Mouse (Mus musculus): ENCODE results near the gene Gm8369. TPM values are rescaled to one million over a fixed set of nuclear protein-coding genes. Genes with fewer than 3 reads are reported as not detected.
"Not testable (repeated sequence)": the region's sequence is repeated elsewhere in the genome, so short reads cannot be mapped to it uniquely, and the experiment has no call there.

Gene Gm8369
- total and polyA plus RNA-seq, 2 experiments from 2014 or later: not detected

GRCm38 (mm10) chr19:11485266-11485665 lies 472 bp upstream of the Gm8369 start:
- DNase-seq (ENCODE audit: low spot score): no peak
- TF ChIP-seq CTCF (IDR thresholded peaks at IDR 0.05): no peak
- Histone ChIP-seq H3K27me3 (ENCODE audit: insufficient read depth, low read length) (no peaks in the 10 kb centered on the region), H3K9me3 (ENCODE audit: low read length) (no peaks in the 10 kb centered on the region), H3K4me1 (ENCODE audit: insufficient read depth, low read length) (no peaks in the 10 kb centered on the region), H3K36me3 (ENCODE audit: insufficient read depth, low read length) (no peaks in the 10 kb centered on the region), H3K27ac (ENCODE audit: low read depth, low read length) (no peak overlapping the region), H3K4me3 (ENCODE audit: low read depth, low read length) (no peak overlapping the region), H3K4me2 (ENCODE audit: low read depth, low read length, poor library complexity, severe bottlenecking) (no peak overlapping the region), H3K9ac (replicated peaks; ENCODE audit: low read length, poor library complexity, severe bottlenecking) (no peak overlapping the region)
- 89% methylated on average over 3 of the region's 3 CpGs for WGBS
- no peak for ATAC-seq (ENCODE audit: low FRiP score)

GRCm38 (mm10) chr19:11486599-11486998 lies 861 bp downstream of the Gm8369 start:
- no peak for TF ChIP-seq CTCF (IDR thresholded peaks at IDR 0.05)
- no peaks in the 10 kb centered on the region for H3K9me3 ChIP-seq (ENCODE audit: low read length)
- H3K4me2 ChIP-seq (ENCODE audit: low read depth, low read length, poor library complexity, severe bottlenecking): no peak overlapping the region
- WGBS: 85% methylated on average over 1 of the region's 1 CpGs
- H3K27me3 ChIP-seq (ENCODE audit: insufficient read depth, low read length): no peaks in the 10 kb centered on the region
- H3K9ac ChIP-seq (replicated peaks; ENCODE audit: low read length, poor library complexity, severe bottlenecking): no peak overlapping the region
- H3K4me3 ChIP-seq (ENCODE audit: low read depth, low read length): no peak overlapping the region
- H3K27ac ChIP-seq (ENCODE audit: low read depth, low read length): no peak overlapping the region
- H3K36me3 ChIP-seq (ENCODE audit: insufficient read depth, low read length): no peaks in the 10 kb centered on the region
- DNase-seq (ENCODE audit: low spot score): no peak
- no peaks in the 10 kb centered on the region for H3K4me1 ChIP-seq (ENCODE audit: insufficient read depth, low read length)
- ATAC-seq (ENCODE audit: low FRiP score): no peak

- ATAC-seq (ENCODE audit: low FRiP score) (no peak), DNase-seq (ENCODE audit: low spot score) (no peak)
- TF ChIP-seq CTCF (IDR thresholded peaks at IDR 0.05): no peak
- Histone ChIP-seq H3K27me3 (ENCODE audit: insufficient read depth, low read length) (no peaks in the 10 kb centered on the region), H3K27ac (ENCODE audit: low read depth, low read length) (no peak overlapping the region), H3K36me3 (ENCODE audit: insufficient read depth, low read length) (no peaks in the 10 kb centered on the region), H3K4me1 (ENCODE audit: insufficient read depth, low read length) (no peaks in the 10 kb centered on the region), H3K9me3 (ENCODE audit: low read length) (no peaks in the 10 kb centered on the region), H3K9ac (replicated peaks; ENCODE audit: low read length, poor library complexity, severe bottlenecking) (no peak overlapping the region), H3K4me2 (ENCODE audit: low read depth, low read length, poor library complexity, severe bottlenecking) (no peak overlapping the region), H3K4me3 (ENCODE audit: low read depth, low read length) (no peak overlapping the region)
- WGBS: 73% methylated on average over 4 of the region's 4 CpGs
These were observed 5.9 kb downstream of the Gm8369 start for GRCm38 (mm10) chr19:11491406-11492189.

GRCm38 (mm10) chr19:11492671-11493070 lies 6.9 kb downstream of the Gm8369 start:
- H3K4me2 ChIP-seq (ENCODE audit: low read depth, low read length, poor library complexity, severe bottlenecking): no peak overlapping the region
- no peaks in the 10 kb centered on the region for H3K36me3 ChIP-seq (ENCODE audit: insufficient read depth, low read length)
- no peak overlapping the region for H3K4me3 ChIP-seq (ENCODE audit: low read depth, low read length)
- ATAC-seq (ENCODE audit: low FRiP score) (no peak), DNase-seq (ENCODE audit: low spot score) (no peak)
- no peak overlapping the region for H3K9ac ChIP-seq (replicated peaks; ENCODE audit: low read length, poor library complexity, severe bottlenecking)
- H3K9me3 ChIP-seq (ENCODE audit: low read length): no peaks in the 10 kb centered on the region
- TF ChIP-seq CTCF (IDR thresholded peaks at IDR 0.05): no peak
- WGBS: 76% methylated on average over 1 of the region's 1 CpGs
- no peaks in the 10 kb centered on the region for H3K27me3 ChIP-seq (ENCODE audit: insufficient read depth, low read length)
- H3K4me1 ChIP-seq (ENCODE audit: insufficient read depth, low read length): no peaks in the 10 kb centered on the region
- H3K27ac ChIP-seq (ENCODE audit: low read depth, low read length): no peak overlapping the region

GRCm38 (mm10) chr19:11494519-11494918 lies 8.8 kb downstream of the Gm8369 start:
- WGBS: 91% methylated on average over 3 of the region's 3 CpGs
- DNase-seq (ENCODE audit: low spot score) (no peak), ATAC-seq (ENCODE audit: low FRiP score) (no peak)
- Histone ChIP-seq H3K9me3 (ENCODE audit: low read length) (no peaks in the 10 kb centered on the region), H3K9ac (replicated peaks; ENCODE audit: low read length, poor library complexity, severe bottlenecking) (no peak overlapping the region), H3K27ac (ENCODE audit: low read depth, low read length) (no peak overlapping the region), H3K36me3 (ENCODE audit: insufficient read depth, low read length) (no peaks in the 10 kb centered on the region), H3K4me1 (ENCODE audit: insufficient read depth, low read length) (no peaks in the 10 kb centered on the region), H3K4me3 (ENCODE audit: low read depth, low read length) (no peak overlapping the region), H3K27me3 (ENCODE audit: insufficient read depth, low read length) (no peaks in the 10 kb centered on the region), H3K4me2 (ENCODE audit: low read depth, low read length, poor library complexity, severe bottlenecking) (no peak overlapping the region)
- no peak for TF ChIP-seq CTCF (IDR thresholded peaks at IDR 0.05)

GRCm38 (mm10) chr19:11496361-11496760 lies 10.6 kb downstream of the Gm8369 start:
- Histone ChIP-seq H3K27ac (ENCODE audit: low read depth, low read length) (no peak overlapping the region), H3K4me1 (ENCODE audit: insufficient read depth, low read length) (no peaks in the 10 kb centered on the region), H3K4me3 (ENCODE audit: low read depth, low read length) (no peak overlapping the region), H3K27me3 (ENCODE audit: insufficient read depth, low read length) (no peaks in the 10 kb centered on the region), H3K4me2 (ENCODE audit: low read depth, low read length, poor library complexity, severe bottlenecking) (no peak overlapping the region), H3K36me3 (ENCODE audit: insufficient read depth, low read length) (no peaks in the 10 kb centered on the region), H3K9me3 (ENCODE audit: low read length) (no peaks in the 10 kb centered on the region), H3K9ac (replicated peaks; ENCODE audit: low read length, poor library complexity, severe bottlenecking) (no peak overlapping the region)
- 83% methylated on average over 6 of the region's 6 CpGs for WGBS
- no peak for TF ChIP-seq CTCF (IDR thresholded peaks at IDR 0.05)
- ATAC-seq (ENCODE audit: low FRiP score) (no peak), DNase-seq (ENCODE audit: low spot score) (no peak)

GRCm38 (mm10) chr19:11497300-11497699 lies 11.6 kb downstream of the Gm8369 start:
- H3K4me1 ChIP-seq (ENCODE audit: insufficient read depth, low read length); H3K9ac ChIP-seq (replicated peaks; ENCODE audit: low read length, poor library complexity, severe bottlenecking); H3K4me3 ChIP-seq (ENCODE audit: low read depth, low read length); ATAC-seq (ENCODE audit: low FRiP score); H3K9me3 ChIP-seq (ENCODE audit: low read length); H3K36me3 ChIP-seq (ENCODE audit: insufficient read depth, low read length); H3K27ac ChIP-seq (ENCODE audit: low read depth, low read length); DNase-seq (ENCODE audit: low spot score); H3K4me2 ChIP-seq (ENCODE audit: low read depth, low read length, poor library complexity, severe bottlenecking); H3K27me3 ChIP-seq (ENCODE audit: insufficient read depth, low read length): not testable (repeated sequence)
- WGBS: 87% methylated on average over 1 of the region's 1 CpGs

Data from midbrain, postnatal 0 days (tissue).